Mouse (Mus musculus) gonadal fat pad, adult 2 months (tissue): ENCODE measurements at regions not wholly inside any gene's neighbourhood (a gene's known extent, or its start where the extent isn't known, plus 50 kb on each side); places are given as distances from the start of the nearest gene placed in this dataset.

Experiments used
- DNase-seq: peaks from one replicate; pipeline ENCODE4 v3.0.0-alpha.2; 2012; ENCODE audit warnings: low read depth

GRCm38 (mm10) chr1:90454263-90454662 is 148.5 kb upstream of the Cops8 start:
- DNase-seq = no peak

- no peak for DNase-seq
These were observed 145.4 kb upstream of the Cops8 start for GRCm38 (mm10) chr1:90457396-90457795.

GRCm38 (mm10) chr1:90458176-90458575 is 144.6 kb upstream of the Cops8 start:
- DNase-seq = no peak

- no peak for DNase-seq
These were observed 141.1 kb upstream of the Cops8 start for GRCm38 (mm10) chr1:90461699-90462098.

- no peak for DNase-seq
These were observed 139.5 kb upstream of the Cops8 start for GRCm38 (mm10) chr1:90463302-90463701.

- DNase-seq = no peak
These were observed 135.1 kb upstream of the Cops8 start for GRCm38 (mm10) chr1:90467646-90468045.

- DNase-seq = no peak
These were observed 131.8 kb upstream of the Cops8 start for GRCm38 (mm10) chr1:90470996-90471395.

- DNase-seq = no peak
These were observed 131.0 kb upstream of the Cops8 start for GRCm38 (mm10) chr1:90471806-90472205.

- DNase-seq = no peak
These were observed 127.5 kb upstream of the Cops8 start for GRCm38 (mm10) chr1:90475060-90475813.

GRCm38 (mm10) chr1:90476556-90477243 is 126.1 kb upstream of the Cops8 start:
- no peak for DNase-seq

- DNase-seq = no peak
These were observed 123.9 kb upstream of the Cops8 start for GRCm38 (mm10) chr1:90478839-90479238.

GRCm38 (mm10) chr1:90481247-90481646 is 121.5 kb upstream of the Cops8 start:
- no peak for DNase-seq

- no peak for DNase-seq
These were observed 121.1 kb upstream of the Cops8 start for GRCm38 (mm10) chr1:90481708-90482107.

GRCm38 (mm10) chr1:90486349-90486839 is 116.4 kb upstream of the Cops8 start:
- no peak for DNase-seq

- DNase-seq = no peak
These were observed 114.9 kb upstream of the Cops8 start for GRCm38 (mm10) chr1:90487886-90488285.

- no peak for DNase-seq
These were observed 113.8 kb upstream of the Cops8 start for GRCm38 (mm10) chr1:90488991-90489390.

GRCm38 (mm10) chr1:90490335-90490734 is 112.4 kb upstream of the Cops8 start:
- DNase-seq = no peak

- DNase-seq = no peak
These were observed 109.3 kb upstream of the Cops8 start for GRCm38 (mm10) chr1:90493481-90493880.

GRCm38 (mm10) chr1:90495174-90495573 is 107.6 kb upstream of the Cops8 start:
- no peak for DNase-seq

GRCm38 (mm10) chr1:90497568-90497967 is 105.2 kb upstream of the Cops8 start:
- DNase-seq = no peak

- DNase-seq = no peak
These were observed 101.4 kb upstream of the Cops8 start for GRCm38 (mm10) chr1:90501373-90501772.

GRCm38 (mm10) chr1:90502371-90502770 is 100.4 kb upstream of the Cops8 start:
- no peak for DNase-seq
